Mouse (Mus musculus): ENCODE data around the gene Rrp7a. TPM values are rescaled to one million over a fixed set of nuclear protein-coding genes. Genes with fewer than 3 reads are reported as not detected.
A peak's percentile ranks its signal among the peaks of the same experiment; 100 is the strongest.

Gene Rrp7a
- total RNA-seq, 2 experiments from 2014 or later, result 21.2 to 50.8 TPM

DNA sequence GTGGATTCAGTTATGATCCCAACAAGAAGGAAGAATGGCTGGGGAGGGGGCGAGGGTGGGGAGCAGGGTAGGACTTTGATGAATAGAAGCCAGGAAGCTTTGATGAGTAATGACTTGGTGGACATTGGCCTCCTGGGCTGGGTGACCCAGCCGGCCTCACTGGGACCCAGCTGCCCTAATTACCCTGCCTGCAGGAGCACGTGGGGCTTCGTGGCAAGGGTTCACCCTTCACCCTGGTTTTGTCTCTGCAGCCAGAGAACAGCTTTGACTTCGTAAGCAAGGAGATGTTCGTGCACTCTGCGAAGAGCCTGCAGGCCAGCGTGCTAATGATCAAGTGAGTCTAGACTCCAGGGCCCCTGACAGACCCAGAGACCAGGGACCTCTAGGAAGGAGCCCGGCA lies 8.5 kb downstream of the Rrp7a start:
- no peak for ATAC-seq (ENCODE audit: poor library complexity, severe bottlenecking)

DNA sequence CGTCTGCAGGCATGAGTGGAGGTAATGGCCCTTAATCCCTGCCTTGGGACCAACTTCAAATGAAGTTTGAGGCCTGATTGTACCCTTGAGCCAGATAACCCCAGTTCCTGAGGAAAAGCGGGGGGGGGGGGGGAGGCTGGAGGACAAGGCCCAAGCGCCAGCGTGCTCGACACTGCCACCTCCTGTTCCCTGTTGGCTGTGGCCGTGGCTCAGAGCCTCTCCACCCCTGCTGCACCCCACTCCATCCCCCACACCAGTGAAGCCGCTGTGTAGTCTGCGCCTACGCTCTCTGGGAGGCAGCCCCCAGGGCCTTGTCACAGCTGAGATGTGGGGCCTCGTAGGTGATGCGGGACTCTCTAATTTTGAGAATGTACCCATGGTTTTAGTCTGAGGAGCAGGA lies 9.7 kb downstream of the Rrp7a start:
- peak; percentile 86 for ATAC-seq (ENCODE audit: poor library complexity, severe bottlenecking)

DNA sequence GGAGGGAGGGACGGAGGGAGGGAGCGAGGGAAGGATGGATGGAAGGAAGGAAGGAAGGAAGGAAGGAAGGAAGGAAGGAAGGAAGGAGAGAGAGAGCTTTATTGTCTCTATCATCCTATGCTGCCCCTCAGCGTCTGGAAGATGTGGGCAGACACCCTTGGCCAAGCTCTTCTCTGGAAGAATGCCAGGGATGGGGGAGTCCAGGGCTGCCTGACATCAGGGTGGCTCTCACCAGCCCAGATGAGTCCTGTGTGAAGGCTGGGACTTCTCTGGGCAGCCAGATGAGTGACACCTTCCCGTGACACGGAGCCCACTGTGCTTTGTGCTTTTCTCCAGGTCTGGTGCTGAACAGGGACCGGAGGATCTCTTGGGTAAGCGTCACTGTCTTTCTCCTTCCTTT lies 10.7 kb downstream of the Rrp7a start:
- no peak for ATAC-seq (ENCODE audit: poor library complexity, severe bottlenecking)

DNA sequence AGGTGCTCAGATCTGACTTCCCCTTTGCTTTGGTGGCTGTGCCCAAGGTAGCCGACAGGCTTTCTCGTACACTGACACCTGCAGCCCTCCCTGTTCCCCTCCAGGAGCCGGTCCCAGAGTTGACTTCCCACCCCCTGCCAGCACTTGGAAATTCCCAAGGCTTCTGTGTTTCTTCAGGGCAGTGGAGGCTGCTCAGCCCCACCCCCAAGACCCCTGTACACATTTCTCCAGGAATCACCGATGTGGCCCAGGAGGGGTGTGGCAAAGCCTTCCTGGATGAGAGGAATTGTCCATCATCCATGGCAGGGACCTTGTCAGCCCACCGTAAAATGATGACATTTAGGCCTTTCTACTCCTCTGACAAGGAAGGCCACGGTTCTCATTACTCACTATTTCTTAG lies 11.3 kb downstream of the Rrp7a start:
- ATAC-seq (ENCODE audit: poor library complexity, severe bottlenecking), result no peak

DNA sequence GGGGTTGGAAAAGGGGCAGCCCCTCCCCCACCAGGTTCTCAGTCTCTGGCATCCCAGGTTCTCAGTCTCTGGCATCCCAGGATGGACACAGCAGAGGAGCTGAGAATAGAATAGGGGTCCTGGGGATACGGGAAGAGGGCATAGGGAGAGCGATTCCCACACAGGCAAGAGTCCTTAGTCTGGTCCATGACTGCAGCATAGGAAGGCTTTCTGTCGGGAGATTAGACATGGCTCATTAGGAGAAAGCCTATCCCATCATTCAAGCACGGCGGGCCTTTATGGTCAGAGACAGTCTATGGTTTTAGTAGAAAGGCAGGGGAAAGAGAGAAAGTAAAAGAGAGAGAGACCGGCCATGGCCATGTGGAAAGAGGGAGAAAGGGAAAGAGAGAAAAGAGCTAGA lies 14.8 kb downstream of the Rrp7a start:
- no peak for ATAC-seq (ENCODE audit: poor library complexity, severe bottlenecking)

DNA sequence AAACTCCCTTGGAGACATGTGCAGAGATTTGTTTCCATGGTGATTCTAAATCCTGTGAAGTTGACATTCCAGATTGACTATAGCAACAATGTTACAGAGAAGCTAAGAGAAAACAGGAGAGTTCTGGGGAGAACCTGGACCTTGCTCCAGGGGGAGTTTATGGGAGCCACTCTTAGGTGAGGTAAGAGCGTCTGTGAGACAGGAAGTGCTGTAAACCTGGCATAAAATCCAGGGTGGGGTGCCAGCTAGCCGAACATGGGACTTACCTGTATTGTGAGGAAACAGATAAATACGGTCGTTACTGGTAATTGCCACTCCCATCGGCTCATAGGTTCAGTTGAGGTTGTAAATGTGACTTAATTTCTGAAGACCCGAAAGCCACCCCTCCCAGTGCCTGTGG lies 16.2 kb downstream of the Rrp7a start:
- no peak for ATAC-seq (ENCODE audit: poor library complexity, severe bottlenecking)

DNA sequence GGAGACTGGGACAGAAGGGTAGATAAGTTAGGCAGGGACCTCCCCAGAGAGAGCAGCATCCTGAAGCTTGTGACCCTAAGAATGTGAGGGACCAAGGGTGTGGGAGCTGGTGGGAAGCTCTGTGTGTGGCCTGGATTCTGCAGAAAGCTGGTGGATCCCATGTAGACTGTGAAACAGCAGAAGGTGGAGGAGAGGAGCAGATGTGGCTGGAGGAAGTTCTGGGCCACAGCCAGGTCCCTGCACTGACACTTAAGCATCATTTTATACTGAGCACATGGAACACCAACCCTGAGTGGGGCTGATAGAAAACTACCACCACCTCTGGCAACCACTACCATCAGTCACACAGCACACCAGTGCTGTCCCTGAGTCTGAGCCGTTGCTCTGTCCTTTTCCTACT lies 19.5 kb downstream of the Rrp7a start:
- no peak for ATAC-seq (ENCODE audit: poor library complexity, severe bottlenecking)

DNA sequence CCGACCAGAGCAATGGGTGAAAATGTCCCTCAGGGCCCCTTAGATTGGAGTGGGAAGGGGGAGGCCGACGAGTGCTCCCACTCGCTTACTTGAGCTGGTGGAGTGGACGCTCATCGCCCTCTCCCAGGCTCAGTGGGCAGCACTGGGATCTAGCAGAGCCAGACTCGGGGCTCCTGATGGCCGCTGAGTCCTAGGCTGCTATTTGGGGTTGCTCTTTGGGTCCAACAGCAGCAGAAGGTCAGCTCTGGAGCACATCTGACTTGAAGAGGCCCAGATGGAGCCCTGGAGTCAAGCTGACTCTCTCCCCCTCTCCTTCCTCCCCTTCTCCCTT lies 22.3 kb downstream of the Rrp7a start:
- ATAC-seq (ENCODE audit: poor library complexity, severe bottlenecking), result no peak

DNA sequence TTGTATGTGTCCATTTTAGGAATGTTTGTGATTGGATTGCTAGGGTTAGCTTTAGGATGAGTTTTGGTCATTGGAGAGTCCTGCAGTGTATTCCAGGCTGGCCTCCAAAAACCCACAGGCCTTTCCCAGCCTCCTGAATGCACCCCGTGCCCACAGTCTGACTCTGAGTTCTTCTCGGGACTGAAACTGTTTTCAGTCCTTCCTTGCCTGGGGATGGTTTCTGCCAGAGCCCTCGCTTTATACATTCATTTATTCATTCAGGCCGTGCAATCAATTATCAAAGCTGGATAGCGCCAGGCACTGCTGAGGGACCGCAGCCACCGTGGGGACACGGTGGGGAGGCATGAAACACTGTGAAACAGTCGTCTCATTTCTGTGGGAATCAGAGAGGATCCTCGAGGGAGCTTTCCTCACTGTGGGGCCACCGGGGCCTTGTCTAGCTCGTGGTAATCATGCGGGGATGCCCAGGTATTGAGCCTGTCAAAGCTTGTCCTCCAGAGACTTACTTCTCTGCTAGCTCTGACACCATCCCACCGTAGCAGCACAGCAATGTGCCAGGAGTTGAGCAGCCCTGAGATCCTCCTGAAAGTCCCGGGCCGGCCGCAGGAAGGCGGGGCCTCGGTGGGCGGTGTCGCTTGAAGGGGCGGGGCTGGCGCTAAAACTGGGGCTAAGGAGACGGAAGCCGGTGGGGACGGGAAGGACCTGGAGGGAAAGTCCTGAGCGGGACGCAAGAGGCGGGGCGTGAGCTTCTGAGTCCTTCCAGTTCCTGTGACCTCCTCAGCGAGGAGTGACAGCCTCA lies 22.9 kb downstream of the Rrp7a start:
- ATAC-seq (ENCODE audit: poor library complexity, severe bottlenecking), result peak; percentile 98

DNA sequence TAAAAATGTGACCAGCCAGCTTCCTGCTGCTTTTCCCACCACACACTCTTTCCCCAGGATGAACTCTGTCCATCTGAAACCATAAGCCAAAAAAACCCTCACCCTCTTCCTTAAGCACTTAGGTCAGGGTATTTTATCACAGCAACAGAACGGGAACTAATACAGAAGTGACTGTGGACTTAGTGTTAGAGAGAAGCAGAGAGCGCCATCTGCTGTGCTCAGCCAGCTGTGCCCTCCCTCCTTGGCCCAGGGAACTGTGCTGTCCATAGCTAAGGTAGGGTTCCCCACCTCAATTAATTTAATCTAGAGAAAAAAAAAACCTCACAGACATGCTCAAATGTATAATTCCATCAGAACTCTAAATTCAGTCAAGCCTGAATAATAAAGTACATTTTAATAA lies 26.7 kb downstream of the Rrp7a start:
- peak; percentile 51; the same call in 1 of the 2 replicates for ATAC-seq (ENCODE audit: poor library complexity, severe bottlenecking)

DNA sequence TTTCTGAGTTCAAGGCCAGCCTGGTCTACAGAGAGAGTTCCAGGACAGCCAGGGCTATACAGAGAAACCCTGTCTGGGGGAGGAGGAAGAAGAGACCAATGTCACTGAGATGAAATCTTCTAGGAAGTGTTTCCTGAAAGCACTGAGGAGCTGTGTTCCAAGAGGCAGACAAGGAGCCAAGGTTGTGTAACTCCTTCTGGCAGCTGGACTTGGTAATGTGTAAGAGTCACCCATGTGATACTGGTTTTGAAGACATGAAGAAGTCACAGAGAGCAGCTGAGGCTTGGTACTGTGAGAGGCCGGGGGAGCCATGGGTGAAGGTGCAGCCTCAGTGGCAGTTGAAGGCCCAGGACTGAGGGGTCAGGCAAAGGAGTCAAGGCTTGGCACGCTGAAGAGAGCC lies 28.9 kb downstream of the Rrp7a start:
- ATAC-seq (ENCODE audit: poor library complexity, severe bottlenecking), result no peak

DNA sequence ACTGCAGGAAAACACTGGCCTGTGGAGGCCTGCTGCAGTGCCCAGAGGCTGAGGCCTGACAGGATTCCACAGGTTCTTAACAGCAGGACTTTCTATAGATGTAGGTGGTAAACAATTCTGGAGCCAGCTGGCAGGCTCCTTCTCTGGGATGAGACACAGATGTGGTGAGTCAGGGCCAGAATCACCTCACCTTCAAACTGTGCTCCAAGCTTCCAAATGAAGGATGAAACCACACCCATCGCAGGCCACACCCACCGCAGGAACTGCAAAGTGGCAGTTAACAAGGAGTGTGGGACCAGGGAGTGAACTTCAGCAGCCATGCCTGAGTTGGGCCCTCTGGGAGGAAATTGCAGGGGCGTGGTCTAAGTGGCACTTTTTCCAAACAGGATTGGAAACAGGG lies 31.7 kb downstream of the Rrp7a start:
- no peak for ATAC-seq (ENCODE audit: poor library complexity, severe bottlenecking)

DNA sequence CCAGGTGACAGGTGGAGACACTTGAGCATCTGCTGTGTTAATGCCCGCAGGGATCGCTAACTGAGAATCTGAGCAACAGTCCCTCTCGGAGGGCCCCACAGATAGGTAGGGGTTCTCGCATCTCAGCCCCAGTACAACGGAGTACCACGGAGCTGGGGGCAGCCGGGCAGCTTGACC lies 33.3 kb downstream of the Rrp7a start, which contains the start of gene Serhl:
Gene Serhl (plus strand): TSS at position 78 of the 177 bp plus-strand sequence.
- no peak for ATAC-seq (ENCODE audit: poor library complexity, severe bottlenecking)

DNA sequence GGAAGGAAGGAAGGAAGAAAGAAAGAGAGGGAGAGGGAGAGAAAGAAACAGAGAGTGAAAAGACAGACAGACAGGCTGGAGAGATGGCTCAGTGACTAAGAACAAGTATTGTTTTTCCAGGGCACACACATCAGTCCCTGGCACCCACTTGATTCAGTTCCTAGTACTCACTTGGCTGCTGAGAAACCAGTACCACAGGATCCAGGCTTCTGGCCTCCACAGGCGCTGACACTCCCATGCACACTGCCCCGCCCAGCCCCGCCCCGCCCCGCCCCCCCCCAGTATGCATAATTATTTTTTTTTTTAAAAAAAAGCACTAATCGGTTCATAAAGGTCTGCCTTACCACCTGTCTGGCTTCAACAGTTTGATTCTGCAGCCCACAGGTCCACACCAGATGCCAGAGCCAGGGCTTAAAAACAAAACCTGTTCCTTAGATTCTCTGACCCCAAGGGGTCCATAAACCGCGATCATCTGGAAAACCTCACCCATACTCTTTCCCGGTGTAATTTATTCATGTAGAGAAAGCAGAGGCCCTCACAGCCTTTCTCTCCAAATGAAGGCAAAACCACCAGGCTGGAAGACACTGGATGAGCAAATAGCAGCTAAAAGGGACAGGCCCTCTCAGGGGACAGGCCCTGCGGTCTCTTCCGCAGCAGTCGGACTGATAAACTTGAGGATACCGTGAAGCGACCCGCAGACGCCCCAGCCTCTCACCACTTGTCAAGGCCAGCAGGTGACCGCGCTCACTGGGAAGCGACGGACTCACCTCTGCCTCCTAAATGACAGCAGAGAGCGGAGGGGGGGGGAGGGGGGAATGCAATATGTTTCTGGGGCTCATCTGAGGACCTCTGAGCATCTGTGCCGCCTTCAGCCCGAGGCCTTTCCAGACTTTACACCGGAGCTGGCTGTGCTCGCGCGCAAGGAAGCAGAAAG lies 33.8 kb downstream of the Rrp7a start:
- ATAC-seq (ENCODE audit: poor library complexity, severe bottlenecking), result no peak

DNA sequence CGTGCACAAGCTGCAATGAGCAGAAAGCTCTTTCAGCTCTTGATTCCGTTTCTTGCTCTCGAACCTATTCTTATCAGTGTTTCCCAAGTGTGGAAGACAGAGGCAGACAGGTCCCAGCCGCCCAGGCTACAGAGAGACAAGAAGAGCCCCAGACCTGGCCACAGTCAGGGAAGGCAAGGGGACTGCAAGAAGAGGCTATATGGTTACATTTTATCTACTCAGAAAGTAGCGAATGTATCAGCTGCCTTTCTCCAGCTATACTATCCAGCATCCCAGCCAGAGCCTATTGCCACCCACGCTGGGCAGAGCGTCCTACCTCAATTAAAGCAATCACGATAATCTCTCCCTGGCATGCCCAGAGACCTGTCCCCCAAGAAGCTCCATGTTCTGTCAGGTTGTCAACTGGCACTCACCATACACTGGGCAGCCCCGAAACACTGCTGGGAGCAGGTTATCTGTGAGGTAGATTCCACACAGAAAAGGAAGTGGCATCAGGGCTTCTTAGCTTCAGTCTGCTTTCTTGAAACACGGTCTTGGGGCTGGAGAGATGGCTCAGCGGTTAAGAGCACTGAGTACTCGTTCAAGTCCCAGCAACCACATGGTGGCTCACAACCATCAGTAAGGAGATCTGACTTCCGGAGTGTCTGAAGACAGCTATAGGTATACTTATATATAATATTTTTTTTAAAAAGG lies 35.8 kb downstream of the Rrp7a start:
- no peak for ATAC-seq (ENCODE audit: poor library complexity, severe bottlenecking)

DNA sequence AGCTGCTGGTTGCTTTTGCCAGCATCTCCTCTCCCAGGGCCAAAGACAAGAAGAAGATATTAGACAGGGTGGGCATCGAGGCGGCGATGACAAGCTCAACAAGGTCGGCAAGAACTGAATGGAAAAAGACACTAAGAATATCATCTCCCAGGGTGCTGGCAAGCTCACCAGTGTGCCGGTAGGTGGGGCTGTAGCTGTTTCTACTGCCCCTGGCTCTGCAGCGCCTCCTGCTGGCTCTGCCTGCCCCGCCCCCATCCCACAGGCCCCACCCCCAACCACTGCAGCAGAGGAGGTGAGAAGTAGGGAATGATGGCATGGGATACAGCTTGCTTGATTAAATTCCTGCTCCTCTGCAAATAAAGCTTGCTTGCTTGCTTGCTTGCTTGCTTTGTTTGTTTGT lies 36.7 kb downstream of the Rrp7a start:
- ATAC-seq (ENCODE audit: poor library complexity, severe bottlenecking), result peak; percentile 84

DNA sequence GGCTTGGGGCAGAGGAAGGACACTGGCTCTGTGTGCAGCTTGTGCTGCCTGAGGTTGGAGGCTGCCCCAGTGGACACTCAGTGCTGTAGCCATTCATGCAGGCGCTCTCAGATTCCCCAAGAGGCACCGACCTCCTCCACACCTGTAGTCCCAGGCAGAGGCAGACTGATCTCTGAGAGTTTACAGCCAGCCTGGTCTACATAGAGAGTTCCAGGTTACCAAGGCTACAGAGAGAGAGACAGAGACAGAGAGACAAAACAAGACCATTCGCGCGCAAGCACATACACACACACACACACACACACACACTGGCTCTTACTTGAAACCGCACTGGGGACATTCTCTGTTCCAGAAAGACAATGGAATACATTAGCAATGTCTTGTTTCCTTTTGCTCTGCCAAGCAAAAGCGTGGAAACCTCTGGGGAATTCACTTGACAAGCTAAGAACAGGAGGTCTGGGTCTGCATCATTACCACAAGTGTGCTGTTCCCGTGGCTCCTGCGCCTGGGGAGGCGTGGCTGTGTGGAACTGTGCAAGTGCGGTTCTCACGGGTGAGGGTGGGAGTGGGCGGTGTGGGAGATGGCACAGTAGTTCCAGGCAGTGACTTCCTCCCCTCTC lies 38.5 kb downstream of the Rrp7a start:
- no peak for ATAC-seq (ENCODE audit: poor library complexity, severe bottlenecking)

DNA sequence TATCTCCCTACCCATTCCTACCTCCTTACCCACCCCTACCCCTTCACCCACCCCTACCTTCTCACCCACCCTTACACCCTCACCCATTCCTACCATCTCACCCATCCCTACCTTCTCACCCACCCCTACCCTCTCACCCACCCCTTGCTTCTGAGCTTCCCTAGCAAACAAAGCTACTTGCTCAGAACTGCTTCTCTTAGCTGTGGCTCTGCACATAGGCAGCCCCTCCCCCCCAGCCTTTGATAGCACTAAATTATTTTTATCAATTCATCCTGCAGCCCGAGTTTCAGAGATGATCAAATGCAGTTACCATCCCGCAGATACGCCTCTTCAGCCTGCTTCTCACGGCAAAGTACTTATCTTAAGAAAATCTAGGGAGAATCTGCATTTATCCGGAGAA lies 39.1 kb downstream of the Rrp7a start:
- ATAC-seq (ENCODE audit: poor library complexity, severe bottlenecking), result no peak

DNA sequence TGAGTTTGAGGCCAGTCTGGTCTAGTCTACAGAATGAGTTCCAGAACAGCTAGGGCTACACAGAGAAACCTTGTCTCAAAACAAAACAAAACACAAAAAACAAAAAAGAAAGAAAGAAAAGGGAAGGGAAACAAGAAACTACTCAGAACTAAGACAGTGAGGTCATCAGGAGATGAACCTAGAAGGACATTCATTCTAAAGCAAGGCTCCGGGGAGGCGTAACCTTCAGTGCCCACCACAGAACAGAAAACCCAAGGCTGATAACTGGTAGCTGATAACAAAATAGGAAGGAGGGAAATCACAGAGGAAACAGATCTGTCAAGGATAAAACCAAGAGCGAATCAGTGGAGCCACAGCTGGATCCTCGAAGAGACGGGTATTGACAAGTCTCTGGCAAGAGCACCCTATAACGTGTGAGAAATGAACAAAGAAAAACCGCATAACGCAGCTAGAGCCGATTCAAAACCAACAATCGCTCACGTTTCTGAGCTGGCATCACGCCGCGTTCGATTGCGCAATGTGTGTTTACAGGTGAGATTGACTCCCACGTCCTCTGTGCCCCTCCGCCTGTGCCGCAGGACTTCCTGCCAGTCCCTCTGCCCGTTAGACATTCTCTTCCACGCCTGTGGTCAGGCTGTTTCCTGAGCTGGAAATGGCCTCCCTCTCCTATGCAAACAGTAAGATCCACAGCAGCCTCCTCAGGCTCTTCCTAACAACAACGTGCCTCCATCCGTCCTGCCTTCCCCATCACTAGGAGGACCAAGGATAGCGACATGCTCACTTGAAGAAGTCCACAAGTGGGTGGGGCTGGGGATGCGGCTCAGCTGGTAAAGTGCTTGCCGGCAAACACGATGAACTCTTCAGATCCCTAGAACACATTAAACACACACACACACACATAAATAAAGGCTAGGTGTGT lies 46.7 kb downstream of the Rrp7a start:
- ATAC-seq (ENCODE audit: poor library complexity, severe bottlenecking), result 0 out of 2 replicates have a peak, but pooled peaks have one; percentile 27

DNA sequence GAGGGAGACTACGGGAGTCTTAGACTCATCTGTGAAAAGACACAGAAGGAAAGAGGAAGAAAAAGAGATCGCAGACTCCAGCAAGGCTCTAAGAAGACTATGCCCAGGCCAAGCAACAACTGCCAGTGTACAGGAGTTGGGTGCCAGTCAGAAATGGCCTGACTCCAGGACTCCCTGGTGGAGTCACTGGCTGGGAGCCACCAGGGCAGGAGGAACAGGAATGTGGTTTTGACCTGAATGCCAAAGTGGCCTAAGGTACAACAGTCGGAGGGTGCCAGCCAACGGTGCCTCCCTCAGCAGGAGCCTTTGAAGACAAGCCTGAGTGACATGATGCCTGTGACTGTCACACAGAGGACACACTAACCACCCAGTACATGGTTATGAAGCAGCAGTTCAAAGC lies 48.4 kb downstream of the Rrp7a start:
- ATAC-seq (ENCODE audit: poor library complexity, severe bottlenecking), result no peak
